ENCODE assay signal across 33 mouse cellular contexts in genomic region chr2:154264397-154264796, GRCm38 (mm10). TPM values are rescaled to one million over a fixed set of nuclear protein-coding genes. Genes with fewer than 3 reads are reported as not detected.
"Had no signal": no experiment of that assay in that cellular context is flagged by ENCODE, and none has a peak within 500 bp of the region (broad histone marks: within the 10 kb centered on the region; RNA-seq: fewer than 3 reads in every experiment).

No protein-coding gene starts in this region.

RNA-seq across cellular contexts. Expression of gene Bpifb9a, which starts 6.7 kb away (rescaled TPM):
- total RNA-seq: gastrocnemius, adult 2 months; gastrocnemius, postnatal 10 days; gastrocnemius, postnatal 25 days; gastrocnemius, postnatal 4 days; heart, adult 18-20 months; heart, adult 8-10 months; heart, postnatal 10 days; heart, postnatal 25 days; heart, postnatal 4 days; layer of hippocampus, adult 2 months; layer of hippocampus, postnatal 10 days; layer of hippocampus, postnatal 25 days; left cerebral cortex, adult 2 months; left cerebral cortex, postnatal 14 days; left cerebral cortex, postnatal 36 days had no signal
- polyA plus RNA-seq: frontal cortex, adult 2 months; heart, embryonic 10.5 days; heart, embryonic 14.5 days; heart, embryonic 16.5 days; hindbrain, embryonic 10.5 days; hindbrain, embryonic 12.5 days; hindbrain, embryonic 14.5 days; hindbrain, embryonic 16.5 days; inflammation-experienced regulatory T-cells, adult 6 months; intestine, embryonic 15.5 days; intestine, postnatal 0 days; kidney, embryonic 14.5 days; kidney, embryonic 16.5 days; limb, embryonic 10.5 days; limb, embryonic 12.5 days; limb, embryonic 14.5 days; liver, embryonic 12.5 days had no signal

RNA-seq across cellular contexts. Expression of gene Bpifb5, which starts 40.9 kb away (rescaled TPM):
- total RNA-seq: gastrocnemius, adult 2 months; gastrocnemius, postnatal 10 days; gastrocnemius, postnatal 25 days; heart, adult 18-20 months; heart, adult 8-10 months; heart, postnatal 10 days; heart, postnatal 25 days; heart, postnatal 4 days; layer of hippocampus, adult 2 months; layer of hippocampus, postnatal 25 days; left cerebral cortex, adult 2 months; left cerebral cortex, postnatal 14 days; left cerebral cortex, postnatal 36 days had no signal
- polyA plus RNA-seq: inflammation-experienced regulatory T-cells, adult 6 months; limb, embryonic 12.5 days; liver, embryonic 12.5 days had no signal

RNA-seq across cellular contexts. Expression of gene Bpifb9b, which starts 42.6 kb away (rescaled TPM):
- total RNA-seq: gastrocnemius, adult 2 months; gastrocnemius, postnatal 10 days; gastrocnemius, postnatal 25 days; gastrocnemius, postnatal 4 days; heart, adult 18-20 months; heart, adult 8-10 months; heart, postnatal 10 days; heart, postnatal 25 days; heart, postnatal 4 days; layer of hippocampus, adult 2 months; layer of hippocampus, postnatal 10 days; layer of hippocampus, postnatal 25 days; left cerebral cortex, adult 2 months; left cerebral cortex, postnatal 14 days; left cerebral cortex, postnatal 36 days had no signal
- polyA plus RNA-seq: frontal cortex, adult 2 months; heart, embryonic 10.5 days; heart, embryonic 12.5 days; heart, embryonic 14.5 days; heart, embryonic 16.5 days; hindbrain, embryonic 10.5 days; hindbrain, embryonic 12.5 days; hindbrain, embryonic 14.5 days; hindbrain, embryonic 16.5 days; inflammation-experienced regulatory T-cells, adult 6 months; intestine, embryonic 15.5 days; intestine, postnatal 0 days; kidney, embryonic 14.5 days; kidney, embryonic 16.5 days; limb, embryonic 10.5 days; limb, embryonic 12.5 days; limb, embryonic 14.5 days; liver, embryonic 12.5 days had no signal
